Mouse (Mus musculus) kidney, postnatal 10 days (tissue): ENCODE results near the gene Lama1.

ENCODE experiments used
- DNase-seq: peaks from one replicate; pipeline ENCODE4 v3.0.0; 2021; ENCODE audit warnings: mixed read lengths

Lama1 gene

GRCm38 (mm10) chr17:67696694-67697386, at the start of gene Lama1:
Gene Lama1, plus strand, starts transcription at chr17:67697259.
- peak; percentile 93 for DNase-seq

GRCm38 (mm10) chr17:67651506-67651905, 45.6 kb upstream of the Lama1 start:
- DNase-seq, result peak; percentile 79

- no peak for DNase-seq
Observed at GRCm38 (mm10) chr17:67664299-67664698, 32.8 kb upstream of the Lama1 start.

GRCm38 (mm10) chr17:67666981-67667380, 30.1 kb upstream of the Lama1 start:
- no peak for DNase-seq

- peak; percentile 82 for DNase-seq
Observed at GRCm38 (mm10) chr17:67667981-67668380, 29.1 kb upstream of the Lama1 start.

- no peak for DNase-seq
Observed at GRCm38 (mm10) chr17:67678576-67678975, 18.5 kb upstream of the Lama1 start.

GRCm38 (mm10) chr17:67681084-67681483, 16.0 kb upstream of the Lama1 start:
- DNase-seq, result peak; percentile 23

GRCm38 (mm10) chr17:67685022-67685743, 11.9 kb upstream of the Lama1 start:
- DNase-seq, result no peak

GRCm38 (mm10) chr17:67687505-67687904, 9.6 kb upstream of the Lama1 start:
- DNase-seq, result no peak

DNA sequence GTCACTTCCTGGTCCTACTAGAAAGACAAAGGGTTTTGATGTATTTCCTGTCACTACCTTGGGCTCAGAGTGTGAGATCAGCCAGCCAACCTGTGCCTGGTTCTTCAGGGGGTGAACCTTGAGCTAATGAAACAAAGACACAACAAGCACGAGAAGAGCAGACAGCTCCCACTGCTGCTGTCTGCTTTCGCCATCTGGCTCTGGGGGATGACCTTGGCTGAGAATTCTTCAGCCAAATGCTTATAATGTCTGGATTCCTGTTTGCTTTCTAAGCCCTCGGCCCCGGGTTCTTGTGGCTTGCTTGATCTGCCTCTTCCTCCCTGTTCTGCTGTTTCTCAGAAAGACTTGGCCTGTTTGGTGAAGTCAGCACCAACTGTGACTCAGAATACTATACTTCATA, 6.4 kb upstream of the Lama1 start:
- DNase-seq, result peak; percentile 23

DNA sequence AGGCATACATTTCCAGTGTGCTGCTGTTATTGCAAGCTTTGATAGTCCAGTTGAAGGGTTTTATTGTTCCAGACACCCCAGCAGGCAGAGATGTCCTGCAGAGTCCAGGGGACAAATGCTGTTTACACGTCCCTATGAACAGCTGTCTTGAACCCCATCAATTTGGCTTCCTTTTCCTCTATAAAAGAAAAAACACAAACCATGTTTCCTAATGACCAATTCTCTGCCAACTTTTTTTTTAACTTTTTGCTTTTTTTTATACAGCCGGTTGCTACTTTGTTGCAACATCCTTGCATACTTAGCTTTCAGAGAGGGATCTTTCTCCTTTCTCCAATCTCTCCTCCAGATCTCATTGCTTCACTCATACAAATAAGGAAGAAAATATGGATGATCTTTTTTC, 4.4 kb upstream of the Lama1 start:
- DNase-seq, result no peak

DNA sequence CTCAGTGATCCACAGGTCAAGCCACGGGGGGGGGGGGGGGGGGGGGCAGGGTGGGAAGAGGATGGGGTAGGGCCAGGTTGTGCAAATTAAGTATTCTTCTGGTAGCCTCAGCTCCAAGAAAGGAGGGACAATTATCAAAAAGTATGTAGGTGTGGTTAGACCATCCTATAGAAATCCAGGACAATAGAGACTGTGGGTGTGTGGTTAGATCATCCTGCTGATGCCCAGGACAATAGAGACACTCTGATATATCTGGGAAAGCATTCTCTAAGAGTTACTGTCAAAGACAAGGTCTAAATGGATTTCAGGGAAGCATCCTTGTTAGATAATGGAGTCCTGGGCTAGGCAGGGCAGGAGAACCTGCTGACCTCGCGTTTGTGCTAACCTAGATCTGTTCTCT, 3.2 kb upstream of the Lama1 start:
- DNase-seq, result no peak

DNA sequence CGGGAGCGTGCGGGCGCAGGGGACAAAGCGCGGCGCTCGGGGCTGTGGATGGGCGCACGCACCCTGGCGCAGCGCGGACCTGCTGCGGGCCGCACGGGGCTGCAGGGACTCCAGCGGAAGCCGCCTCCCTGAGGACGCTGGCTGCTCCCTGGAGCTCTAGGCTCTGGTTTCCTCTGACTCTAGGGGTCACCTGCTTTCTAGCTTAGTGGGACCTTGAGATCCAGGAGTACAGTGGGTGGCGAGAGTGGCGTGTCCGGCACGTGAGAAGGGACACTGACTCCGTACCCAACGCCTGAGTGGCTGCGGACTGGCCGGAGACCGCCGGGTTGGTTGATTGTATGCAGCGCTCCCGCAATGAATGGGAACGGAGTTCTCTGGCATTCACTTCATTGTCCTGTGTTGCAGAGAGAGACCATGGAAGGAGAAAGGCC, 417 bp downstream of the Lama1 start:
- peak; percentile 51 for DNase-seq

DNA sequence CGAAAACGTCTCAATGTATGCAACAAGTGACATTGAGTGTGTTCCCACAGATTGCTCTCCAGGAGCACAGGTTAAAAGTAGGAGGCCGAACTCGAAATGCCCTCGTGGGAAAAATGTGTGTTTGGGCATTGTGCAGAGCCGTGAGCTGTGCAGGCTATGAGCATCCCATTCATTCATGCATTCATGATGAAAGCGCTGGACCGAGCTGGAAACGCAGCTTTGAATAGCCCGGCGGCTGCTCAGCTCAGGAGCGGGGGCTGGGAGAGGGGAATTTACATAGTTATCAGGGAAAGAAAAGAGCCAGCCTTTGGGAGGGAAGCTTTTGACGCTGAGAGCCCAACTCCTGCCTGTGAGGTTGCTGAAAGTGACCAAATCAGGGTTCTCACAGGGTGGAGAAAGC, 1.2 kb downstream of the Lama1 start:
- DNase-seq, result peak; percentile 56

- DNase-seq, result no peak
Observed at GRCm38 (mm10) chr17:67701761-67702160, 4.7 kb downstream of the Lama1 start.

- no peak for DNase-seq
Observed at GRCm38 (mm10) chr17:67702941-67703340, 5.9 kb downstream of the Lama1 start.

DNA sequence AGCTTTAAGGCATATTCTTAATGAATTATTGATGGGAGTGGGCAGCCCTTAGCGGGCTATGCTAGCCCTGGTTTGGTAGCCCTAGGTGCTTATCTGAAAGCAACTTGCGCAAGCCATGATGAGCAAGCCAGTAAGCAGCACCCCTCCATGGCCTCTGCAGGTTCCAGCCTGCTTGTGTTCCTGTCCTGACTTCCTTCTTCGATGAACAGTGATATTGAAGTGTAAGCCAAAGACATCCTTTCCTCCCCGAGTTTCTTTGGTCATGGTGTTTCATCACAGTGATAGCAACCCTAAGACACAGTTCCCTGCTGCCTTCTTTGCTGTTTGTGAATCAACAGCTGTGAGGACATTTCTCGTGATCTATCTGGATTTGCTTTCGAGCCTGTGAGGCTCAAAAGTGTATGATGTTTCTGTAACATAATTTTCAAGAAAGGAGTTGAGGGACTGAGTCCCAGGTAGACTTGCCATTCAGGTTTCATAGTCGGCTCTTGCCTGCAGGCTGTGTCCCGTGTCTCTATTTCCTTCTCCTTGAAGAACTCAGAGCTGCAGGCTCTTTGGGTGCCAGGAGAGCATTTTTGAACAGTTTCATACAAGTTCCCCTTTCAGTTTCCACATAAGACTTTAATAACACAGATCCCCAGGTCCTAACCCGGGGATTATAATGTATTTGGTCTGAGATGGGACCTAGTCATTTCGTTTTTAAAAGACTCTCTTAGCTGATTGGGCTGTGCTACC, 8.1 kb downstream of the Lama1 start:
- DNase-seq, result no peak

GRCm38 (mm10) chr17:67706372-67706771, 9.3 kb downstream of the Lama1 start:
- DNase-seq, result no peak

DNA sequence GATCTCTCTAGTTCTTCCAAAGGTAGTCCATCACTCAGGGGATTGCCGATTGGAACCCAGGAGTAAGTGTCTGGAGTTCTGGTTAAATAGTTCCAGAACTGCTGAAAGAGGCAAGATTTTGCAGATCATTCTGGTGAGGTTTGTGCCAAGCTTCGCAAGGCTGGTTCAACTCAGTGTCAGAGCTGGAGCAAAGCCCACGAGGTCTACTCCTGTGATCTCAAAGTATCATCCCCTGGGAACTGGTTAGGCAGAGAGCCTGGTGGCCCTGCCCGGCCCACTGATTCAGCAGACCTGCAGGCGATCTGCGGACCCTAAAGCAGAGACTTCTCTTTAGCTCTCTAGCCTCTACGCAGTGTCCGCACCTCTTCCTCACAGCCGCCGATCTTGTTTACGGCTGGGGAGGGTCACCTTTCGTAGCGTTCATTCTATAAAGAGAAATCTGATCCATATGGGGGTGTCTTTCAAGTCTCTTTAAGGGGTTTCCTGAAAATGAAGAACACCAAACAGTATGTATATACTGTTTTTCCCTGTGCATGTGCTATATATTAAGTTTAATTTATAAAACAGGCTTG, 10.8 kb downstream of the Lama1 start:
- DNase-seq, result peak; percentile 69

DNA sequence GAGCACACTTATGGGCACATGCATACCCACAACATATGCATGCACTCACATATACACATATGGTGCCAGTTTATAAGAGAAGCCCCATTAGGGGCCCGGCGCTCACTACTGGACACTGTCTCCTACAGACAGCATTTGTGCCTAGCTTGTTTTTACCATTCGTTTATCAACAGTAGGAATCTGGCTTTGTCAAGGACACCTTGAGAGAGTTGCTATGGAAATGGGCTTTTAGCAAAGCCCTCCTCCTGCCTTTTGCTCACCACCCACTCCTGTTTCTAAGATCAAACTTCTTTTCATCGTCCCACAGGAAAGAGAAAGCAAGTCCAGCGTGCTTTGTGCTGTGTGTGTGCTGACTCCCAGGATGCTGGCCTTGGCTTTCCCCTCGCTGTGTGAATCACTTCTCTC, 13.3 kb downstream of the Lama1 start:
- DNase-seq, result no peak

DNA sequence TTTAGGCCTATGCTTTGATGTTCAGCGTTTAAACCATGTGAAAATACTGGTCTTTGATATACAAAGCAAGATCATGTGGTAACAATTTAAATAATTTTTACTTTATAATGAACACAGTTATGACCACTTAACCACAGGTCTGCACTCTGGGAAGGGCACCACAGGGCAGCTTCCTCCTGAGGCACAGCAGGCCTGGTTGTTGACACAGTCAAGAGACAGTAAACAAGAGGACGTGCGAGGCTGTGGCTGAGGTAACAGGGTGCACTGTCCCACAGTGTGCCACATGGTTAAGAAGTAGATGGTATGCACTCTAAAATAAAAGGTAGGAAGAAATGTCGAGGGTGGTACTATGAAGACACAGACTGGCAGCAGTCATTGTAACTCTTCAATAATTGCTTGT, 14.3 kb downstream of the Lama1 start:
- DNase-seq, result no peak

DNA sequence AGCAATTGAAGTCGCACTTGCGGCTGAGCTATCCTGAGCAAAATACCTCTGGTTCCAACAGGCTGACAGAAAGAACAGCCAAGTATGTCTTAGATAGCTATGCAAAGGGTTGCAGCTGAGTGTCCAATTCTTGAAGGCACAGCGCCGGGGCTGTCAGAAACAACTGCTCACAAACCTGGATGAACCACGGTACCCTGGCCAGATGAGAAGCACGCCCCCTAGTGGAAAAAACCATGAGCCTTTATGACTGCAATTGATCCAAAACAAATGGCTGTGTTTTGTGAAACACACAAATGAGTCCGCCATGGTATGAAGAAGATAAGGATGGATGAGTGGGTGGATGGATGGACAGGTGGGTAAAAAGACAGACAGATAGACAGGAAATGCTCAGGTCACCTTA, 15.9 kb downstream of the Lama1 start:
- no peak for DNase-seq

DNA sequence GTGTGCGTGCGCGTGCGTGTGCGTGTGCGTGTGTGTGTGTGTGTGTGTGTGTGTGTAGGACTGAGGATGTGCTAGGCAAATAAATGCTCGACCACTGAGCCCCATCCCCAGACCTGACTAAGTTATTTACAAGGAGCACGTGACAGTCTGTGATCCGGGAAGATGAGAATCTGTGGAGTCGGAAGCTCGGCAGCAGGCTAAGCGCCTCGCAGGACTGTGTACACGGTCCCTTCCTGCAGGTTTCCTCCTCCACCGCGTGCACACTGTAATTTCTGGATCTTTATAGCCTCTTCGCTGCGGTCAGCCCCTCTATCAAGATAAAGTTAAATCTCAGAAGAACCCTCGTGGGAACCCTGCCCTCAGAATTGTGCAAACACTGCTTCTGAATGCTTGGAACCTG, 18.4 kb downstream of the Lama1 start:
- DNase-seq, result no peak
